In genomic region chr16:38800091-38800490, GRCm38 (mm10) we compare ENCODE assay signal across 11 mouse cellular contexts. TPM values are rescaled to one million over a fixed set of nuclear protein-coding genes. Genes with fewer than 3 reads are reported as not detected.
A peak's percentile ranks its signal among the peaks of the same experiment; 100 is the strongest.
DNase-seq lines count a peak whose midpoint lies in the region; TF ChIP-seq lines count a peak whose summit lies in the region.
"Had no signal": no experiment of that assay in that cellular context is flagged by ENCODE, and none has a peak within 500 bp of the region (broad histone marks: within the 10 kb centered on the region; RNA-seq: fewer than 3 reads in every experiment).

Gene Upk1b, minus strand, starts transcription at chr16:38800328.

- H3K4me1 ChIP-seq in heart, embryonic 10.5 days, result peaks cover 20% of the 10 kb centered on the region
- H3K4me1 ChIP-seq in thymus, adult 2 months (replicated peaks; ENCODE audit: control insufficient read depth, insufficient read depth, low read length), result peaks cover 3% of the 10 kb centered on the region; the same call in 1 of the 2 replicates
- H3K4me1 ChIP-seq: forebrain, embryonic 13.5 days; midbrain, embryonic 12.5 days had no signal

- no peaks in the 10 kb centered on the region for H3K9me3 ChIP-seq in heart, embryonic 10.5 days
- H3K9me3 ChIP-seq: forebrain, embryonic 13.5 days; midbrain, embryonic 12.5 days had no signal

- TF ChIP-seq POLR2A in thymus, adult 2 months (IDR thresholded peaks at IDR 0.05; ENCODE audit: control insufficient read depth, extremely low read depth, insufficient read depth, low read length, poor library complexity), result no peak

- H3K27me3 ChIP-seq in heart, embryonic 10.5 days (ENCODE audit: insufficient read depth, poor library complexity, severe bottlenecking), result peaks cover 3% of the 10 kb centered on the region; the same call in 1 of the 2 replicates
- H3K27me3 ChIP-seq in thymus, adult 2 months (ENCODE audit: control insufficient read depth, insufficient read depth, low read length), result no peaks in the 10 kb centered on the region
- H3K27me3 ChIP-seq: forebrain, embryonic 13.5 days; midbrain, embryonic 12.5 days had no signal

- peak within 1 kb of the TSS; percentile 34; the same call in 1 of the 2 replicates for H3K4me3 ChIP-seq in heart, embryonic 10.5 days
- no peak within 1 kb of the TSS for H3K4me3 ChIP-seq in thymus, adult 2 months (ENCODE audit: control insufficient read depth, insufficient read depth, low read length)
- H3K4me3 ChIP-seq: forebrain, embryonic 13.5 days; midbrain, embryonic 12.5 days had no signal

- no peak for TF ChIP-seq CTCF in thymus, adult 2 months (IDR thresholded peaks at IDR 0.05; ENCODE audit: borderline replicate concordance, control insufficient read depth, extremely low read depth, insufficient read depth, low read length, poor library complexity)

- no peaks in the 10 kb centered on the region for H3K36me3 ChIP-seq in heart, embryonic 10.5 days
- H3K36me3 ChIP-seq in thymus, adult 2 months (ENCODE audit: control insufficient read depth, insufficient read depth, low read length), result no peaks in the 10 kb centered on the region
- H3K36me3 ChIP-seq: midbrain, embryonic 12.5 days had no signal

- peak; percentile 87 for DNase-seq in heart, embryonic 10.5 days (ENCODE audit: low spot score)
- no peak for DNase-seq in heart, postnatal 36 days
- DNase-seq in thymus, adult 2 months, result peak; percentile 2
- no peak for DNase-seq in thymus, postnatal 10 days (ENCODE audit: low spot score in 2 of 2)
- peak; percentile 19 for DNase-seq in lung, postnatal 10 days
- peak; percentile 61 to 80 for DNase-seq in urinary bladder, postnatal 36 days (ENCODE audit: low spot score in 2 of 2)
- DNase-seq in right cerebral cortex, postnatal 4 days, result no peak
- DNase-seq in layer of hippocampus, adult 9-10 months (ENCODE audit: low spot score), result no peak
- DNase-seq: adrenal gland, adult 2 months had no signal

- H3K27ac ChIP-seq in heart, embryonic 10.5 days, result no peak within 1 kb of the TSS
- no peak within 1 kb of the TSS for H3K27ac ChIP-seq in thymus, adult 2 months (ENCODE audit: control insufficient read depth, insufficient read depth, low read length)
- H3K27ac ChIP-seq: forebrain, embryonic 13.5 days; midbrain, embryonic 12.5 days had no signal

- intact Hi-C loops in heart, postnatal 36 days (cut with DNase I), result no loop called here

- WGBS in heart, embryonic 10.5 days, result 26% methylated on average over 10 of the region's 10 CpGs
- 17% methylated on average over 10 of the region's 10 CpGs for WGBS in thymus, adult 2 months

RNA-seq across cellular contexts. Expression of gene Upk1b, which starts in this region (rescaled TPM):
- 40.6 and 43.0 TPM in 2 replicates for polyA plus RNA-seq in heart, embryonic 10.5 days (2016; fragmentation: Nextera tagmentation; extraction: Ambion mirVana)
- 1 to 10 TPM; 3.1 to 5.9 TPM for total RNA-seq in heart, postnatal 36 days (2021)
- 1.4 and 2.9 TPM in 2 replicates for polyA plus RNA-seq in thymus, adult 2 months (2012; rRNA removed)
- polyA plus RNA-seq: forebrain, embryonic 13.5 days had no signal

Comparison
In these comparisons a context has a peak if more than half of its experiments do, and no peak if none do; other contexts are left out.
1. RNA of gene Upk1b (polyA plus RNA-seq): 40.6 to 43.0 TPM in heart, embryonic 10.5 days; 1.4 to 2.9 TPM in thymus, adult 2 months; every median in the first group is over 10 times any median in the second.
2. DNase-seq: peak in heart, embryonic 10.5 days (single experiment), thymus, adult 2 months (single experiment), lung, postnatal 10 days (single experiment) and urinary bladder, postnatal 36 days (2 of 2); none in heart, postnatal 36 days (0 of 2), thymus, postnatal 10 days (0 of 2), right cerebral cortex, postnatal 4 days (single experiment) and layer of hippocampus, adult 9-10 months (single experiment).